Mouse (Mus musculus) megakaryocyte, embryonic 14.5 days (primary cell): ENCODE data around the gene Gstp2.

Experiments
- FLI1 ChIP-seq: IDR thresholded peaks from 2 replicates; pipeline ENCODE4 v1.6.1; 2012; ENCODE audit warnings: low read length, inconsistent platforms, mixed read lengths
- GATA1 ChIP-seq: IDR thresholded peaks from 3 replicates; pipeline ENCODE4 v1.6.1; 2012; ENCODE audit warnings: mixed read lengths, low read length, inconsistent platforms, borderline replicate concordance

DNA sequence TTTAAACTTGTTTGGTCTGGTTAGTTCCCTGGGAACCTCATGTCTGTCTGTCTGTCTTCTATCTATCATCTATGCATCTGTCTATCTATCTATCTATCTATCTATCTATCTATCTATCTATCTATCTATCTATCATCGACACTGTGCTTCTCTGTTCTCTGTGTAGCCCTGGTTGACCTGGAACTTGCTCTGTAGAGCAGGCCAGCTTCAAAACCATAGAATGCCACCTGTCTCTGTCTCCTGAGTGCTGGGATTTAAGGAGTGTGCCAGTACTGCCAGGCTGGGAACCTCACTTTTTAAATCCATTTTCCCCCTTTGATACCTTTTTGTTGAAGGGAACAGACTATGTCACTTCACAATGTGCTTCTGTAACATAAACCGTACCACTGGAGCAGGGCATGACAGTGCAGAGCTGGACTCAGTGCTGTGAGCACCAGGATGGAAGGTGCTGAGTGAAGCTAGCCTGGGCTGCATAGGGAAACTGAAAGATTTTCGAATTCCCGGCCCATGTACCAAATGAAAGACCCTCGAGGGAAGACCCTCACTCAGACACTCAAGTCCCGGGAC is 15.2 kb upstream of the Gstp2 start:
- TF ChIP-seq GATA1 = no peak
- TF ChIP-seq FLI1 = no peak
